Mouse (Mus musculus) layer of hippocampus, postnatal 14 days (tissue): ENCODE data around the gene Ccdc85a. TPM values are rescaled to one million over a fixed set of nuclear protein-coding genes. Genes with fewer than 3 reads are reported as not detected.
"Not testable (repeated sequence)": the region's sequence is repeated elsewhere in the genome, so short reads cannot be mapped to it uniquely, and the experiment has no call there.

Experiments
- DNase-seq, 2 experiments: peaks; one replicate each; pipeline ENCODE4 v3.0.0; 2021 to 2022; ENCODE audit warnings: low spot score in 2 of 2, mixed read lengths in 1 of 2
- total RNA-seq, 2 experiments: library from RNA; stranded (reverse); gene quantifications; 2 replicates each; pipeline ENCODE4 v1.2.3; 2021

Gene Ccdc85a
- total RNA-seq, 2 experiments from 2014 or later: 118 to 119 TPM

DNA sequence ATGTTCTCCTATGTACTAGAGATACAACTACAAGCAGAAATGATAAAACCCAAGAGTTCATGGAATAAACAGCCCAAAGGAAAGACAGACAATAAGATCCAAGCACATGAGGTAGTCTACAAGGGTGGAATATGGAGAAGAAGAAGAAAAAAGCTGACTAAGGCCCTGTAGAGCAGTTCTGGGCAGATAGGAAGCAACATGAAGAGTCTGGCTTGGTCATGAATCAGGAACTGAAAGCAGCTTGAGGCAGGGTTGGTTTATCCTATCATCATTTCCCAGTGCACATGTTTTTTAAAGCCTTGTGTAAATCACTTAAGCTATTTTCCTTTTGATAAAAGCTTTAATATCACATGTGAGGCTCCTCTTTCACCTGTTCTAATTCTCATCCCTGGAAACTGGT is 144.2 kb downstream of the Ccdc85a start:
- DNase-seq: no peak

DNA sequence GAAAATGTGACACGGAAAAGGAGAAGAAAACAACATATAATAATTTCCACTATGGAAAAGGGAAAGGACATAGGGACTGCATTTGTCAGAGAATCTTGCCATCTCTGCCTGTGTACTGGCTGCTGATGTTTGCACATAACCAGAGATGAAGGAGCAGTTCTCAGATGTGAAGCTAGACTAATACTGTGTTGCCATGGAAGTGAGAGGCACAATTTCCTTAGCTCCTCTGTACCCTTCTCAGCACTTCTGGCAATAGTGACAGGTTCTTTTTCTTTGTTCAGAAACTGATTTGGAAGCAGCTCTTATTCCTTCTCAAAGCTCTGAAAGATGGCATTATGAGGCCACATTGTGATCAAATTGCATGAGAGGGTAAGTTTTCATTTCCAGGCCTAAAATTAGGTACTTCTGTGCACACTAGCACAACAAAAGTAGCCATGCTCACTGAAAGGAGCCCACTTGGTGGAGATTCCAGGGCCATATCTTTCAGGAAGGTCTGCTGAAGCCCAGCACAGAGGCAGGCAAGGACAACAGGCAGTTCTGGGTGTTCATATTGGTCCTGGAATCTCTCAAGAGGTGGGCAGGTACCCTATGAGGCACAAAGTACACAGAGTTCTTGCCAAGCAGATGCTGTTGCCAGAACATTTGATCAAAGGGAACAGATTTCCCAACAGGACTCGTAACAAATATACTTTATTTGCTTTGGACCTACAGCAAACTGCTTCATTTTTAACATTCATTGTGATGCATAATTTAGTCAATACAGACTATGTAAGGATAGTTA is 161.5 kb downstream of the Ccdc85a start:
- DNase-seq: peak; percentile 48 to 84

DNA sequence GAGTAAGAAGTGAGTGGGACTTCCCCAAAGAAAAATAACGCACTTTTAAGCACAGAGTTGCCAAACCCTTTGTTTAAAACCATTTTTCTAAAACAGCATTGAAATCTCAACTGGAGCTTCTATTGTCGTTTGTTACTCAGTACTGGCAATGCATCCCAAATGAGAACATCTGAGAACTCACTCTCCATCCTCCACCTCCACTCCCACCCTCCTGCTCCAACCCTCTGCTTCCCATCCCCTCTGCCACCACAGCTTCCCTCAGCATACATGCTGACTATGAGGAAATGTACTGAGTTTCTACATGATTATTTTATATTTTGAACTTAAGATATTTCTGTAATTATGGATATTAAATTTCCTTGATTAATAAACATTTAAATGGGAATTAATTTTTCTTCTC is 168.3 kb downstream of the Ccdc85a start:
- DNase-seq: peak in 1 of 2 experiments; percentile 54

DNA sequence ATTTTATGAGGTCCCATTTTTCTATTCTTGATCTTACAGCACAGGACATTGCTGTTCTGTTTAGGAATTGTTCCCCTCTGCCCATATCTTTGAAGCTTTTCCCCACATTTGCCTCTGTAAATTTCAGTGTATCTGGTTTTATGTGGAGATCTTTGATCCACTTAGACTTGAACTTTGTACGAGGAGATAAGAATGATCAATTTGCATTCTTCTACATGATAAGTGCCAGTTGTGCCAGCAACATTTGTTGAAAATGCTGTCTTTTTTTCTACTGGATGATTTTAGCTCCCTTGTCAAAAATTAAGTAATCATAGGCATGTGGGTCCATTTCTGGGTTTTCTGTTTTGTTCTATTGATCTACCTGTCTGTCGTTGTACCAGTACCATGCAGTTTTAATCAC is 174.2 kb downstream of the Ccdc85a start:
- not testable (repeated sequence) for DNase-seq

DNA sequence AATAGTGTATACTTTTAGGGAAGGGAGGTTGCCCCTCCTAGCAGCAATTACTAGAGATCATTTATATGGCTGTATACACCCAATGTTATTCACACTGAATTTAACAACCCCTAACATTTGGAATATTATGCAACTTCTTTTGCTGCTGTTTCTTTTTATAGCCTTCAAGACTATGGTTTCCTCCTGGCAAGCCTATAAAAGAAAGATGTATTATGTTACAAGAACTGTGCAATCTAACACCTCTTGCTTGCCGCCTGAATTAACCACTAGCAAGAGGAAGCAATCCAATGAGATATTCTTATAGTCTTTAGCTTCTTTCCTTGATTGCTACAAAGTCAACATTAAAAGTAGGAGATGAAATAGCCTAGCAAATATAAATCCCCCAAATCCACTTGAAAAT is 187.0 kb downstream of the Ccdc85a start:
- no peak for DNase-seq

DNA sequence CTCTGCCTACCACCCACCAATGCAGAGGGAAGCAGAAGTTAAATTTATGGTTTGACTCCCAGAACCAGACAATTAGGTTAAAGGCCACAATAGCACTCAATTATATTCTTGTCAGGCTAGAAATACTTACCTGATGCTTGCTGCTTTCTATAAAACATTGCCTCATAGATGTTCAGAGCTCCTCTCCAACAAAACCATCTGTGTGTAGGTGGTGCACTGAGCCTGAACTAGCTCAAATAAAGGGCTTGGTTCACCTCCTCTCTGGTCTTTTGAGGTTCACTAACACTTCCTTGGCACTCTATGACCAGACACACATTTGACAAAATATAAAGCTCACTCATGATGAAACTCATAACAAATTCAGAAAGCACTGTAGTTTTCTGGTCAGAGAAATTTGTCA is 208.2 kb downstream of the Ccdc85a start:
- peak in 1 of 2 experiments; percentile 18 for DNase-seq

DNA sequence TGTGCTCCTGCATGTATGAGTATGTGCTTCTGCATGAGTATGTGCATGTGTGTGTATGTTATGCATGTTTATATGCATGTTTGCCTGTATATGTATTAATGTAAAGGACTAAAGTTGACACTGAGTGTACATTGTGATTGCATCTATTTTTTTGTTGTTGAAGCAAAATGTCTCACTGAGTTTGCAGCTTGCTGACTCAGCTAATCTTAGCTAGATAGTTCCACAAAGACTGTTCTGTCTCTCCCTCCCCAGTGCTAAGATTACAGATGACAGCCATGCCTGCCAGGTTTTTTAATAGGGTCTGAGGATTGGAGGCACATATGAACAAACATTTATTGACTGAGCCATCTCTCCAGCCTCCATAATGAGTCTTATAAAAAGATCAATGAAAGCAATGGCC is 209.5 kb downstream of the Ccdc85a start:
- no peak for DNase-seq

DNA sequence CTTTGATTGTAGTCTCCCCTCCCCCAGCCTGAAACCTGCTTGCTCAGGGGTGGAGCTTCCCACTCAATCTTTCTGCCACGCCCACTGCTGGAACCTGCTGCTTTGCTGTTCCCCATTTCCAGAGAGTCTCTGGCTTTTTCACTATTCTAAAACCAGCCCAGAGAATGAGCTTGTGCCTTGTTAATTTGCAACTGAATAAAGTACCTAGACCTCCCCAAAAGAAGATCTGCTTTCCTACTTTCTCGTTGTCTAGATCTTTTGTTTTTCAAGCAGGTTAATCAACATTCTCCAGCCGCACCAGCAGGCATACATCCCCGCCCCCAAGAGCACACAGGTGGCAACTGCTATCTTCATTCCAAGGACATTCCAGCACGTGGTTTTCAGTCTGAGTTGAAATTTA is 212.7 kb downstream of the Ccdc85a start:
- DNase-seq: not testable (repeated sequence)

DNA sequence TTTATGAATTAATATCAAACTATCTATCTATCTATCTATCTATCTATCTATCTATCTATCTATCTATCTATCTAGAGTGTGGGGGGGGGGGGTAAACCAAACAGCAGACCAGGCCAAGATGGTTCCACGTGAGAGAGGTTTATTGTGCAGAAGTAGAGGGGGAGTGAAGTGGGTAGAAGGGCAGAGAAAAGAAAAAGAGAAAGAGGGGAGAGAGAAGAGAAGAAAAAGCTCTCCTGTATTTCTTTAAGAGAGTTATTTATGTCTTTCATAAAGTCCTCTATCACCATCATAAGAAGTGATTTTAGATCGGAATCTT is 218.2 kb downstream of the Ccdc85a start:
- DNase-seq: no peak

DNA sequence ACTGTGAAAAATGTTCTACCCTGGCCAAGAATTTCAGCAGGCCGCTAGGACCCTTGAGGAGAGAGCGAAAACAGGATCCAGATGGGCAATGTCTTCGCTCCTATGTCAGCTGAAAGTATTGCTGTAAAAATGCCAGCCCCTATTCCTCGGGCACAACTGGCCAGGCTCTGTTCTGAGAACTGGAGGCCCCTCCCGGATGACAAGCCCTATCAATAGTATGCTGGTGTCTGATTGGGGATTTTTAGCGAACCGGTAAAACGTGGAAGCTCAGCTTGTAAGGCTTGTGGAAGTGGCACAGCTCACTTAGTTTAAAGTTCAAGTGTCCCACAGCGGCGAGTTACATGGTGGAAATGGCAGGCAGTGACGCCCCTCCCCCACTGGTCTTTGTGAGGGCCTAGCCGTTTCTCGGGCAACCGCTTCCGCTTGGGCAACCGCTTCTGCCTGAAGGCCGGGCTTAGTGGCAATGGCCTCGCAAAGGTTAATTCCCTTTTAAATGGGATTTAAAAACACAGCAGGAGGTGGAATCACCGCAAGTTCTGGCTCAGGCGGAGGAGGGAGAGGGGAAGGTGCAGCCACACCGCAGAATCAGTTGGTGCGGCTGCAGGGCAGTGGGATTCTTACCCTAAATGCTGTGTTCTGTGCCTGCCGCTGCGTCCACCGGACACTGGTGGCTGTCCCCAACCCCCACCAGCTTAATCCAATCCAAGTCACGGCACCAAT is 218.8 kb downstream of the Ccdc85a start:
- DNase-seq: peak; percentile 83

DNA sequence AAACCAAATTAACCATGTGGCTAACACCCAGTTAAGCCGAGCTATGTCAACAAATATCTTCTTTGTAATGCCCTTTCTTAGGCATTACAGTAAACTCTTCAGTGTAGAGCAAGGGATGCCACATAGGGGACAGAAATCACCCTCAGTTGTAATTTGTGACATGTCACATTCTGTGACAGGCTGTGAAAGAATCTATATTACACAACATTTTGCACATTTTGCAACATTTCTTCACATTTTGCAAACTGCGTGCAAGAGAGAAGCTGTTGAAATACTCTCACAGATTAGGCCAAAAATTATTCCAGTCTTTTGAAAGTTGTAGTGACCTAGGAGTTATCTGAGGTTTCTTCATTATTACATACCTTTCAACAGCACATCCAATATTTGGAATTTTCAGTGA is 240.7 kb downstream of the Ccdc85a start:
- DNase-seq: no peak

DNA sequence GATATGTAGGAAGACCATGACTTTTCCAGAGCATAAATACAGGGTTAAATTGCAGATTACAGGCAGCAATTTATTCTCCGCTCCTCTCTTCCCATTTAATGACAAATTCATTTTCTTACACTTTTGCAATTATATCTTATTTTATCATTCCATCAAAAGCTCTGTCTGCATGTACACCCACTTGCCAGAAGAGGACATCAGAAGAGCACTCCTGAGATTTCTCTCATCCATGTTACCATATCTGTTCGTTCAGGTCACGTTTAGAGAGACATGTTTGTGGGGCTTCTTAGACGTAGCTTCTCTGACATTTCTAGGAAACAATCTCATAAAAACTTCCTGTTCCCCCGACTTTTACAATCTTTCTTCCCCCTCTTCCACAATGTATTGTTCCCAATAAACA is 242.2 kb downstream of the Ccdc85a start:
- DNase-seq: peak in 1 of 2 experiments; percentile 34

DNA sequence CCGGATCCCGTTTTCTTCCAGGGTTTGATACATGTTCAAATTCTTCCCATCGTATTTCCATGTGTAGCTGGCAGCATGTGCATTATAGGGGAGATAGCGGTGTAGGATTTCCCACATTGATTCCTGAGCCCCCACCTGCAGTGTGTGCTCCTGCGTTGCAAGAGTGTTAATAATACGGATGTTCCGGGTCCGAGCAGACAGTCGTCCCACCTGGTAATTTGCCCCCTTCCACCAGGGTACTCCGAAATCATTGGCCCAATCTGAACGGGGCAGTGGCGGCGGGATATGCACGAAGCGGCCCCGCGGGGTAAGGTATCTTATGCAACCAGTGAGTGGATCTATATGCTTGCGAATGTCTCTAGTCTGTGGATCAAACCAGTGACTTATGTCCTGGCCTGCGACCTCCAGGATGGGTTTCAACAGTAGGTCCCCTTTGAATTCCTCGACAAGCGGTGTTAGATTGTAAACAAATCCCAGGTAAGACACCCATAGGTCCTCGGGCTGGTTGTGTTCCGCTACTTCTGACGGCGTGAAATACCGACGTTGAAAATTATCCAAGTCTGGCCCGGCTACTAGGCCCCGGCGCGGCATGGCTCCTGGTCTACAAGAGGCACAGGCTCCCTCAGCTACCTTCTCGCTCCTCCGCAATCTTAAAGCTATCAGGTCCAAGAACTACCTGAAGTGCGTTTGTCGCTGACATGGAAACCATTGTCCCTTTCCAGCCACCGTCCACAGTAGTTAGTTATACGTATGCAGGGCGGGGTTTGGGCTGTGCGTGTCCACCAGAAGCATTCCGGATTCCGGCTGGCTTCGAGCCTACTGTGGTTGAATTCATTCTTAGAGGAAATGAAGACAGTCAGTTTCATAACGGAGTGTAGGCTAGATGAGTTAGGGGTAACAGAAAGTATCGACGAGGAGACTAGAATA is 244.6 kb downstream of the Ccdc85a start, which contains the start of gene Gm6685:
Gene Gm6685, minus strand, starts transcription at position 644 of the 927 bp plus-strand sequence.
- DNase-seq: not testable (repeated sequence)

Other genes starting within 250 kb of the Ccdc85a start
- 1 to 10 TPM; 5.5 to 5.6 TPM for gene Gm6685, start 244.5 kb downstream of the Ccdc85a start, total RNA-seq